In genomic region chr2:80396864-80397263, GRCm38 (mm10) we compare ENCODE assay signal across 26 mouse cellular contexts. TPM values are rescaled to one million over a fixed set of nuclear protein-coding genes. Genes with fewer than 3 reads are reported as not detected.
A peak's percentile ranks its signal among the peaks of the same experiment; 100 is the strongest.
DNase-seq lines count a peak whose midpoint lies in the region; ATAC-seq lines count a peak whose summit lies in the region.
"Had no signal": no experiment of that assay in that cellular context is flagged by ENCODE, and none has a peak within 500 bp of the region (broad histone marks: within the 10 kb centered on the region; RNA-seq: fewer than 3 reads in every experiment).

No protein-coding gene starts in this region.

- ATAC-seq in hindbrain, embryonic 16.5 days, result no peak
- no peak; the same call in 1 of the 2 replicates for ATAC-seq in embryonic facial prominence, embryonic 12.5 days (ENCODE audit: insufficient number of reproducible peaks, insufficient read depth, low FRiP score, low TSS enrichment)
- ATAC-seq in frontal cortex, adult (ENCODE audit: low TSS enrichment), result no peak
- ATAC-seq: CD4-positive, CD25-positive, alpha-beta regulatory T cell, adult 4 months; forebrain, embryonic 13.5 days; forebrain, embryonic 16.5 days; intestine, postnatal 0 days had no signal

- 53% methylated on average over 3 of the region's 3 CpGs for WGBS in hindbrain, embryonic 10.5 days
- 48% methylated on average over 3 of the region's 3 CpGs for WGBS in hindbrain, embryonic 16.5 days
- 13% methylated on average over 3 of the region's 3 CpGs for WGBS in embryonic facial prominence, embryonic 12.5 days
- WGBS in limb, embryonic 10.5 days, result 12% methylated on average over 3 of the region's 3 CpGs

- no peak for DNase-seq in hindbrain, embryonic 10.5 days (ENCODE audit: low spot score)
- DNase-seq in limb, embryonic 10.5 days (ENCODE audit: low spot score), result no peak
- no peak for DNase-seq in ovary, adult 18-20 months (ENCODE audit: low spot score)
- DNase-seq in left cerebral cortex, adult 18-20 months (ENCODE audit: low spot score in 2 of 2), result no peak
- DNase-seq: adrenal gland, postnatal 14 days; cerebellum, adult 11 months; cerebellum, adult 2 months; cerebellum, adult 9-11 months; cerebellum, postnatal 25 days; gastrocnemius, postnatal 25 days; heart, adult 18-20 months; heart, postnatal 10 days; heart, postnatal 36 days had no signal

- H3K4me3 ChIP-seq in hindbrain, embryonic 10.5 days, result no peak overlapping the region
- no peak overlapping the region for H3K4me3 ChIP-seq in hindbrain, embryonic 16.5 days (ENCODE audit: low read length)
- H3K4me3 ChIP-seq in embryonic facial prominence, embryonic 12.5 days, result no peak overlapping the region
- no peak overlapping the region for H3K4me3 ChIP-seq in limb, embryonic 10.5 days
- H3K4me3 ChIP-seq: forebrain, embryonic 10.5 days; forebrain, embryonic 13.5 days; heart, embryonic 12.5 days; heart, embryonic 15.5 days had no signal

- peak overlapping the region; percentile 4; the same call in 1 of the 2 replicates for H3K27ac ChIP-seq in hindbrain, embryonic 10.5 days
- H3K27ac ChIP-seq in hindbrain, embryonic 16.5 days (ENCODE audit: low read depth, low read length), result no peak overlapping the region
- 0 out of 2 replicates have a peak overlapping the region, but pooled peaks have one; percentile 5 for H3K27ac ChIP-seq in embryonic facial prominence, embryonic 12.5 days
- peak overlapping the region; percentile 81 for H3K27ac ChIP-seq in limb, embryonic 10.5 days
- H3K27ac ChIP-seq: forebrain, embryonic 10.5 days; forebrain, embryonic 13.5 days; heart, embryonic 15.5 days; hindbrain, embryonic 14.5 days had no signal

- no peak overlapping the region for H3K4me2 ChIP-seq in hindbrain, embryonic 16.5 days (ENCODE audit: low read length)
- H3K4me2 ChIP-seq in embryonic facial prominence, embryonic 12.5 days (replicated peaks), result no peak overlapping the region
- H3K4me2 ChIP-seq: forebrain, embryonic 13.5 days; heart, embryonic 12.5 days; heart, embryonic 15.5 days; hindbrain, embryonic 14.5 days had no signal

- no peak overlapping the region for H3K9ac ChIP-seq in hindbrain, embryonic 16.5 days (ENCODE audit: low read depth, low read length)
- H3K9ac ChIP-seq in embryonic facial prominence, embryonic 12.5 days, result no peak overlapping the region
- H3K9ac ChIP-seq: forebrain, embryonic 13.5 days; heart, embryonic 12.5 days; heart, embryonic 15.5 days; hindbrain, embryonic 14.5 days had no signal

- H3K9me3 ChIP-seq in hindbrain, embryonic 10.5 days, result no peaks in the 10 kb centered on the region
- no peaks in the 10 kb centered on the region for H3K9me3 ChIP-seq in hindbrain, embryonic 16.5 days (ENCODE audit: control insufficient read depth, low read length)
- no peaks in the 10 kb centered on the region for H3K9me3 ChIP-seq in embryonic facial prominence, embryonic 12.5 days
- H3K9me3 ChIP-seq in limb, embryonic 10.5 days (replicated peaks), result no peaks in the 10 kb centered on the region
- H3K9me3 ChIP-seq: forebrain, embryonic 10.5 days; forebrain, embryonic 13.5 days; heart, embryonic 12.5 days; heart, embryonic 15.5 days had no signal

- no peaks in the 10 kb centered on the region for H3K36me3 ChIP-seq in hindbrain, embryonic 10.5 days
- H3K36me3 ChIP-seq in hindbrain, embryonic 16.5 days (ENCODE audit: control insufficient read depth, insufficient read depth, low read length), result no peaks in the 10 kb centered on the region
- H3K36me3 ChIP-seq in embryonic facial prominence, embryonic 12.5 days, result no peaks in the 10 kb centered on the region
- no peaks in the 10 kb centered on the region for H3K36me3 ChIP-seq in limb, embryonic 10.5 days
- H3K36me3 ChIP-seq: forebrain, embryonic 10.5 days; heart, embryonic 12.5 days; heart, embryonic 15.5 days had no signal

- peaks cover 21% of the 10 kb centered on the region for H3K27me3 ChIP-seq in hindbrain, embryonic 10.5 days (ENCODE audit: insufficient read depth, poor library complexity, severe bottlenecking)
- H3K27me3 ChIP-seq in hindbrain, embryonic 16.5 days (replicated peaks; ENCODE audit: control insufficient read depth, insufficient read depth, low read length), result no peaks in the 10 kb centered on the region
- no peaks in the 10 kb centered on the region for H3K27me3 ChIP-seq in embryonic facial prominence, embryonic 12.5 days
- no peaks in the 10 kb centered on the region for H3K27me3 ChIP-seq in limb, embryonic 10.5 days (ENCODE audit: low read depth, poor library complexity, severe bottlenecking)
- H3K27me3 ChIP-seq: heart, embryonic 12.5 days; heart, embryonic 15.5 days had no signal

- peaks cover 41% of the 10 kb centered on the region for H3K4me1 ChIP-seq in hindbrain, embryonic 10.5 days (replicated peaks)
- no peaks in the 10 kb centered on the region for H3K4me1 ChIP-seq in hindbrain, embryonic 16.5 days (ENCODE audit: control insufficient read depth, insufficient read depth, low read depth, low read length)
- H3K4me1 ChIP-seq in embryonic facial prominence, embryonic 12.5 days, result peaks cover 14% of the 10 kb centered on the region
- peaks cover 52% of the 10 kb centered on the region for H3K4me1 ChIP-seq in limb, embryonic 10.5 days
- H3K4me1 ChIP-seq: heart, embryonic 15.5 days had no signal

RNA-seq across cellular contexts. Expression of gene Frzb, which starts 50.6 kb away (rescaled TPM):
- 30.2 and 32.7 TPM in 2 replicates for polyA plus RNA-seq in hindbrain, embryonic 10.5 days (2016; fragmentation: Nextera tagmentation; extraction: Ambion mirVana)
- polyA plus RNA-seq in hindbrain, embryonic 16.5 days (2015; fragmentation: Nextera tagmentation; extraction: Ambion mirVana), result 15.2 and 20.0 TPM in 2 replicates
- 51.3 and 81.0 TPM in 2 replicates for polyA plus RNA-seq in embryonic facial prominence, embryonic 12.5 days (2016; fragmentation: Nextera tagmentation; extraction: Ambion mirVana)
- polyA plus RNA-seq in limb, embryonic 10.5 days (2016; fragmentation: Nextera tagmentation; extraction: Ambion mirVana), result 87.4 and 111 TPM in 2 replicates
- 10 to 100 TPM; 23.4 to 25.2 TPM for total RNA-seq in left cerebral cortex, adult 18-20 months (2021)
- total RNA-seq: common myeloid progenitor, adult 5-6 weeks; MEL had no signal
- polyA plus RNA-seq: CD4-positive, CD25-positive, alpha-beta regulatory T cell, adult 4 months had no signal
